Mouse (Mus musculus) kidney, embryonic 16.5 days (tissue): ENCODE results near the gene March1. TPM values are rescaled to one million over a fixed set of nuclear protein-coding genes. Genes with fewer than 3 reads are reported as not detected.

ENCODE experiments used
- ATAC-seq: fragments of 200-750 bp; cut with Nextera tagmentation; 2 replicates; pipeline ENCODE4 v1.8.0; 2017; ENCODE audit warnings: moderate TSS enrichment; ENCODE audit not compliant: low FRiP score, low TSS enrichment
- H3K27ac ChIP-seq: fragments of 300-500 bp; sonication (generic); 2 replicates; pipeline ENCODE4 v1.5.1; 2014; ENCODE audit warnings: low read length
- H3K27me3 ChIP-seq: fragments of 300-500 bp; sonication (generic); 2 replicates; pipeline ENCODE4 v1.6.1; 2014; ENCODE audit warnings: low read length, control low read depth, mixed read lengths; ENCODE audit not compliant: insufficient read depth
- H3K36me3 ChIP-seq: fragments of 300-500 bp; sonication (generic); 2 replicates; pipeline ENCODE4 v1.6.1; 2014; ENCODE audit warnings: low read length, control low read depth, mixed read lengths; ENCODE audit not compliant: insufficient read depth
- H3K4me1 ChIP-seq: fragments of 300-500 bp; sonication (generic); 2 replicates; pipeline ENCODE4 v1.6.1; 2014; ENCODE audit warnings: low read length, control low read depth, mixed read lengths; ENCODE audit not compliant: insufficient read depth
- H3K4me2 ChIP-seq: fragments of 300-500 bp; sonication (generic); replicated peaks from 2 replicates; pipeline ENCODE4 v1.6.1; 2014; ENCODE audit warnings: low read depth, low read length
- H3K4me3 ChIP-seq: fragments of 300-500 bp; sonication (generic); 2 replicates; pipeline ENCODE4 v1.5.1; 2014; ENCODE audit warnings: mild to moderate bottlenecking, low read length
- H3K9ac ChIP-seq: fragments of 300-500 bp; sonication (generic); replicated peaks from 2 replicates; pipeline ENCODE4 v1.6.1; 2014; ENCODE audit warnings: low read length
- H3K9me3 ChIP-seq: fragments of 300-500 bp; sonication (generic); 2 replicates; pipeline ENCODE4 v1.6.1; 2016; ENCODE audit warnings: low read length, control low read depth
- WGBS: fragments of 180-500 bp; shearing (Covaris S2); extraction: QIAGEN DNeasy Blood & Tissue Kit; methylation state at CpG from one replicate; pipeline ENCODE4 v1.1.7; 2014; 5-methylcytosine and 5-hydroxymethylcytosine counted together
- polyA plus RNA-seq: library from polyadenylated mRNA; unstranded; fragments of >200 nt; fragmentation: Nextera tagmentation; extraction: Ambion mirVana; gene quantifications from 2 replicates; pipeline ENCODE4 v1.2.1, GENCODE M21; 2015

March1 gene
- polyA plus RNA-seq, 1 experiment from 2014 or later: 0.26 TPM

DNA sequence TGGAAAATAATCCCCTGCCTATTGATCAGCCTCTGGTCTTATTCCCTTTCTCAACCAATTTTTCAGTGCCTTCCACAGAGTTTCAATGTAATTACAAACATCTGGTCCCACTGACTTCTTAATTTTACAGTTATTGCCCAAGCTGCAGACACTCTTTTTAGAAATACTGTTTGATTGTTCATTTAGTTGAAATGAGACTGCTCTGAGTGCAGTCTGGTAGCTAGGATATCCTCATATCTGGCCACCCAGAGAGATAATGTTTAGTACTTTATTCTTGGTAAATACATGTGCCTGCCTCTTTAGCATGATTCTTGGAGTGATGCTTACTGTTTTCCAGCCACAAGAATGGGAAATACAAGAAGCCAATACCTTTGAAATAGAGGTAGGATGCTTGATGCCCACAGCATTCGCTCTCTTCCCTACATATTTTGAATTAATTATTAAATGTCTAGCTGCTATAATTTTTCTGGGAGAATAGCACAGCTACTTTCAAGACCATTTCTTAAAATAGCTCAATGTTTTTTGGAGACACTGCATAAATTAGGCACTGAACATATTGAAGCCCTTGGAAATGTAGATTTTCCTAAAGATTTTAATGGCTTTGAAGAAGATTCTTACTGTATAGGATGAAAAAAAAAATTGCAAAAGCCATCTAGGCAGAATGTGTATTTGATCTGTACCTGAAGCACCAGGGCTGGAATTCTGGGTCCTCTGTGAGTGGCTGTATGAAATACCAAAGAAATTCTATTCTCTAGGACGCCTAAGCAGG lies 549.9 kb downstream of the March1 start:
- Histone ChIP-seq H3K4me2 (no peak overlapping the region), H3K4me3 (no peak overlapping the region), H3K36me3 (no peaks in the 10 kb centered on the region), H3K27ac (no peak overlapping the region), H3K9me3 (no peaks in the 10 kb centered on the region), H3K9ac (no peak overlapping the region), H3K27me3 (no peaks in the 10 kb centered on the region), H3K4me1 (no peaks in the 10 kb centered on the region)
- whole genome bisulfite sequencing: 78% methylated on average over 2 of the region's 2 CpGs
- no peak for ATAC-seq

DNA sequence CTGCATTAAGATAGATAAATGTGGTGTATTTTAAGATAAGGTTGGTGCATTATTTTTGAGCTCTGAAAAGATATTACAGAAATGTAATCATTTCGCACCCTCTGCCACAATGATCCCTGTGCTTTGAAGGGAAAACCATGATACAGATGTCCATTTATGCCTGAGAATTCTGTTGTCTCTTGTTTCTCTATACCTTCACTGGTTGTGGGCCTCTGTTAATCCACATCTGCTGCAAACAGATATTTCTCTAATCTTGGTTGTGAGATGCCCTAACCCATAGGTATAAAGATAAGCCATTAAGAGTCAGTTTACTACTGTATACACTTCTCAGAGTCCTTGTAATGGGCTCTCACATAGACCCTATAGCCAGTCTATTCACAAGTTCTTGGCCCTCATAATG lies 561.6 kb downstream of the March1 start:
- Histone ChIP-seq H3K4me1 (no peaks in the 10 kb centered on the region), H3K4me2 (no peak overlapping the region), H3K27ac (no peak overlapping the region), H3K4me3 (no peak overlapping the region), H3K9ac (no peak overlapping the region), H3K27me3 (no peaks in the 10 kb centered on the region), H3K36me3 (no peaks in the 10 kb centered on the region), H3K9me3 (no peaks in the 10 kb centered on the region)
- no peak for ATAC-seq
- WGBS: 92% methylated on average over 1 of the region's 1 CpGs

DNA sequence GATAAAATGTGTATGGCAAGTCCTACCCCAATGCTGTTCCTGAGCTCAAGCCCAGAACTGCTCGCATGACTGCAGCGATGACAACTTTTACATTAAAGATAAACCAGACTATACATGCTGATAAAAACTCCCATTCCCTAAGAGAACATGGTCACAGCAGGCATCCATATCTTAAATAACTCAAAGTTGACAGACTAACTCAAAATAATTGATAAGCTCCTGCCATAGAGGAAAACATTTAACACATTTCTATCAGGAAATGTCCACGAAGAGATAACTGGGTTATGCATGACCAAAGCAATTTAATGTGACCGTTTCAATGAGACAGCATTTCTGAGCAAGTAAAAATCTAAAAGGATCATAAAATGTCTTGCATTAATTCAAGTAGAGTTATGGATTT lies 563.6 kb downstream of the March1 start:
- no peak overlapping the region for H3K9ac ChIP-seq
- WGBS: 80% methylated on average over 4 of the region's 4 CpGs
- no peak overlapping the region for H3K27ac ChIP-seq
- H3K4me2 ChIP-seq: no peak overlapping the region
- H3K4me3 ChIP-seq: no peak overlapping the region
- no peaks in the 10 kb centered on the region for H3K36me3 ChIP-seq
- no peaks in the 10 kb centered on the region for H3K4me1 ChIP-seq
- H3K9me3 ChIP-seq: no peaks in the 10 kb centered on the region
- no peaks in the 10 kb centered on the region for H3K27me3 ChIP-seq
- ATAC-seq: no peak

DNA sequence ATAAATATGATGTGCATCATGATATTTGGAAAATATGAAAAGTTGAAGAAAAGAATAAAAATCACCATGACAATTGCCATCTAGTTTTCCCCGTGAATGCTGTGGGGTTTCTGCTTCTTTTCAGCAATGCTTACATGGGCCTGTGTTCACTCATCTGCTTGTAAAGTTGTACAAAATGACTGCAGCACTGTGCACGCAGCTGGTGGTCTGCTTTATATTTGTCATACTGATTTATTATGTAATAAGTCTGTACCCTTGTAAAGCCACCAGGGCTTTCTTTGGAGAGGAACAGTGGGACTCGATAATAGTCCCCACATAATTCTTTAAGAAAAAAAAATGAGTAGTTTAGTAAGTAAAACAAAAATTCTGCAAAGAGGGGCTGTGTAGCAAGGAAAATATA lies 564.6 kb downstream of the March1 start:
- H3K4me1 ChIP-seq: no peaks in the 10 kb centered on the region
- no peak overlapping the region for H3K4me3 ChIP-seq
- H3K27me3 ChIP-seq: no peaks in the 10 kb centered on the region
- H3K9me3 ChIP-seq: no peaks in the 10 kb centered on the region
- H3K36me3 ChIP-seq: no peaks in the 10 kb centered on the region
- H3K27ac ChIP-seq: no peak overlapping the region
- no peak overlapping the region for H3K4me2 ChIP-seq
- no peak overlapping the region for H3K9ac ChIP-seq
- ATAC-seq: no peak
- 44% methylated on average over 3 of the region's 3 CpGs for WGBS

DNA sequence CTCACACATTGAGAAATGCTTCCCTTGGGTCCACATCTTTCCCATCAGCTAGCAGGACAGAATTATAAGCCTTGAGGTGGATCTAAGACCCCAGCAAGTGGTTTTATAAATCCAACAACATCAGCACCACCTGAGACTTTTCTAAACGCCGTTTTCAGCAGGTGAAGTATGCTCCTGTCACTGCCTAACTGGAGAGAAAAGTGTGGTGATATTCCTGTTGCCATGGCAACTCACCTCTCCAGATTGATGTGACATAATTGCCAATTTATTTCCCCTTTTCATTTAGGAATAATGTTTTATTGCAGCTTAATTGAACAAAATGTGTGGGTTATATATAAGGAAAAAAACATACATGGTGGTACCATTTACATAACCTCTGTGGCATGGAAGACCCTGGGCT lies 565.8 kb downstream of the March1 start:
- no peak for ATAC-seq
- WGBS: 54% methylated on average over 2 of the region's 2 CpGs

DNA sequence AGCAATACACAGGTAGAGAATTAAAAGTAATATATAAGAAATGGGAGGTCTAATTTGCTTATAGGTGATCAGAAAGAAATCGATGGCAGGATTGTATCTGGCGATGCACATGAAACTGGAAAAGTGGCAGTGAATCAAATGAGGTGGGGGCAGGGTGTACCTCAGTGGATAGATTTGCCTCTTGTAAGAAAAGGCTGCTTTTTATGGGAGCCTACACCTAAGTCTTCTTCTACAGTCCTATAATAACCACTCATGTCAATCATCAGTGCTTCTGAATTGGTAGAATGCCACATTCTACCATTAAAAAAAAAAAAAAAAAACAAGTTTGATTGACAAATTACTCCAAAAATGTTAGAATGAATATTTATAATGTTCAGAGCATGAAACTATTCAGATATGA lies 567.5 kb downstream of the March1 start:
- no peak for ATAC-seq
- Histone ChIP-seq H3K9ac (no peak overlapping the region), H3K36me3 (no peaks in the 10 kb centered on the region), H3K9me3 (no peaks in the 10 kb centered on the region), H3K4me1 (no peaks in the 10 kb centered on the region), H3K4me3 (no peak overlapping the region), H3K4me2 (no peak overlapping the region), H3K27ac (no peak overlapping the region), H3K27me3 (no peaks in the 10 kb centered on the region)
- 92% methylated on average over 2 of the region's 2 CpGs for WGBS

More for the DNA sequence above, 565.8 kb downstream of the March1 start:
- no peak overlapping the region for H3K9ac ChIP-seq
- H3K36me3 ChIP-seq: no peaks in the 10 kb centered on the region
- H3K4me3 ChIP-seq: no peak overlapping the region
- H3K4me1 ChIP-seq: no peaks in the 10 kb centered on the region
- H3K27me3 ChIP-seq: no peaks in the 10 kb centered on the region
- no peaks in the 10 kb centered on the region for H3K9me3 ChIP-seq
- no peak overlapping the region for H3K27ac ChIP-seq
- no peak overlapping the region for H3K4me2 ChIP-seq

DNA sequence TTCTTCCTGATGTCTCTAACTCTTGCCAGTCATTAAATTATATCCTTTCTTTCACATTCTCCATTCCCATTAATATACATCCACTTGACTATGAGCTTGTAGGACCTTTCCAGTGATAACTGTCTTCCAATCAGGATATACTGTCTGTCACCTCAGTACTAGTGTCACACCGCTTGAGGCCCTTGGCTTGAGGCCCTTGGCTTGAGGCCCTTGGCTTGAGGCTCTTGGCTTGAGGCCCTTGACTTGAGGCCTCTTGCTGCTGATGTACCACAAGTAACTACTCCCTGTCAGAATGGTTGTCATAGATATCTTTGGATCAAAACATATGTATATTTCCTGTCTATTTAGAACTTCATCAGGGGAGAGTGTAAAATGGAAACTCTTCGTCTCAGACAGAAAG lies 576.7 kb downstream of the March1 start:
- Histone ChIP-seq H3K27me3 (no peaks in the 10 kb centered on the region), H3K9me3 (no peaks in the 10 kb centered on the region), H3K36me3 (no peaks in the 10 kb centered on the region), H3K4me3 (no peak overlapping the region), H3K27ac (no peak overlapping the region), H3K9ac (no peak overlapping the region), H3K4me1 (no peaks in the 10 kb centered on the region), H3K4me2 (no peak overlapping the region)
- 84% methylated on average over 2 of the region's 2 CpGs for WGBS
- ATAC-seq: no peak

DNA sequence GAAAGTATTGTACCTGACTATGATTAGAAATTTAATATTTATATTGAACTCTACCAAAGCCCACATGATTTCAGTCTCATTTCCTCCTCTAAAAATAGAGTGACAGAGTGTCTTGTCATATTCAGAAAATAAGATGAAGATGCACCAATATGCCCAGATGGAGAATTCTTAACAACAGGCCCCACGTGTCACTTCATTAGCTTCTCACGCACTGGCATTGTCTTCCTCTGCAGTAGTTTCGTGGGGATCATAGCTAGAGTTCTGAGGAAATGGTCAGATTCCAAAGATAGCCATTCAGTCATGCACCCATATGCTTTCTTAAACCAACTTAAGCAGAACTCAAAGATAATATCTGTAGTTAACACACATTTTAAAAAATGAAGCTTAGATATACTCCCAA lies 582.5 kb downstream of the March1 start:
- H3K27ac ChIP-seq: no peak overlapping the region
- no peak overlapping the region for H3K4me3 ChIP-seq
- ATAC-seq: no peak
- H3K9ac ChIP-seq: no peak overlapping the region
- no peaks in the 10 kb centered on the region for H3K27me3 ChIP-seq
- no peaks in the 10 kb centered on the region for H3K4me1 ChIP-seq
- no peaks in the 10 kb centered on the region for H3K9me3 ChIP-seq
- WGBS: 81% methylated on average over 3 of the region's 3 CpGs
- no peaks in the 10 kb centered on the region for H3K36me3 ChIP-seq
- no peak overlapping the region for H3K4me2 ChIP-seq

DNA sequence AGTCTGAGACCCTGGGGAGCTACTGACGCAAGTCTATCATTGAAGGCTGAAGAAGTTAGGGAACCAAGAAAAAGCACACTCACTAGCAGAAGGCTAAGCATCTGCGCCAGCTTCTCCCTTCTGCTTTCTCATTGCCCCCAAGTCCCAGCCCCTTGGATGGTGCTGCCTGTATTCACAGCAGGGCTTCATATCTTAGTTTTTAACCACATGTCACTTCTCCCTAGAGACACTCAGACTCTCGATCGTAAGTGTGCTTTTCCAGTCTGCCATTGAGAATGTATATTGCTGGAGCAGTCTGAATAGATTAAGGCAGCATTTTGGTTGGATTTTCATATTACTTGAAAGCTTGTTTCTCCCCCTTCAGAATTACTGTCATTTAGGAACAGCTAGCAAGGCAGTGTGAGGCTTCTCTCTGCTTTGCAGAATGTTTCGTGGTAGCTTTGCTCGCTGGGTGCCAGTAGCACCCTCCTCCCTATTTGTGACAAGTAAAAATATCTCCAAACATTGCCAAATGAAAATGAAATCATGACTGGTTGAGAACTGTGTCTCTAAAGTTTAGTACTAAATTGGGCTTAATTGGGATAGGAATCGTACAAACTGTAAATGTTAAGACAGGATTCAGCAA lies 586.2 kb downstream of the March1 start:
- H3K36me3 ChIP-seq: no peaks in the 10 kb centered on the region
- 87% methylated on average over 7 of the region's 7 CpGs for WGBS
- H3K27ac ChIP-seq: no peak overlapping the region
- no peak for ATAC-seq
- H3K9ac ChIP-seq: no peak overlapping the region
- H3K27me3 ChIP-seq: no peaks in the 10 kb centered on the region
- no peak overlapping the region for H3K4me3 ChIP-seq
- no peak overlapping the region for H3K4me2 ChIP-seq
- no peaks in the 10 kb centered on the region for H3K9me3 ChIP-seq
- H3K4me1 ChIP-seq: no peaks in the 10 kb centered on the region

DNA sequence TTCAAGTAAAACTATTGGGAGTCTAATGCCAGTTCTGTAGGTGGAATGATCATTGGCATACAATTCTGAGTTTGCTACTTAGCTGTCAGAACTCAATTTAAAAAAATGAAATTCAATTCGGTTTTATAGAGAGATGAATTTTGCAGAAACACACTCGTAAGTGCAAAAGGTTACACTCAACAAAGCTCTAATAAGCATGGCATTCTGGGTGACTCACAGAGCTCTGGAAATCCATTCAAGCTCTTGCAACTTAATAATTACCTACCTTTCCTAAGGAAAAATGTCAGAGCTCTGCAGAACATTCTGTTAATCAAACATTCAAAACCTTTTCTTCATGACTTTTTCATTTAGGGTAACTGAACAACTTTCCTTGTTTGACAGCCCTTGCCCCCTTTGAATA lies 591.9 kb downstream of the March1 start:
- no peak overlapping the region for H3K9ac ChIP-seq
- H3K27me3 ChIP-seq: no peaks in the 10 kb centered on the region
- H3K4me1 ChIP-seq: no peaks in the 10 kb centered on the region
- H3K4me2 ChIP-seq: no peak overlapping the region
- H3K36me3 ChIP-seq: no peaks in the 10 kb centered on the region
- no peak for ATAC-seq
- 58% methylated on average over 2 of the region's 2 CpGs for WGBS
- H3K27ac ChIP-seq: no peak overlapping the region
- H3K9me3 ChIP-seq: no peaks in the 10 kb centered on the region
- H3K4me3 ChIP-seq: no peak overlapping the region
